Mouse (Mus musculus) hindbrain, embryonic 11.5 days (tissue): ENCODE measurements around the gene Sema3a. TPM values are rescaled to one million over a fixed set of nuclear protein-coding genes. Genes with fewer than 3 reads are reported as not detected.

ENCODE experiments used
- ATAC-seq: fragments of 200-750 bp; cut with Nextera tagmentation; 2 replicates; pipeline ENCODE4 v1.8.0; 2017; ENCODE audit warnings: mild to moderate bottlenecking, moderate TSS enrichment, moderate library complexity; ENCODE audit not compliant: low FRiP score
- DNase-seq: peaks from one replicate; pipeline ENCODE4 v3.0.0-alpha.2; 2015; ENCODE audit warnings: low spot score
- H3K27ac ChIP-seq: fragments of 300-500 bp; sonication (generic); 2 replicates; pipeline ENCODE4 v1.5.1; 2014; ENCODE audit warnings: mild to moderate bottlenecking, low read depth, low read length
- H3K27me3 ChIP-seq: fragments of 300-500 bp; sonication (generic); 2 replicates; pipeline ENCODE4 v1.6.1; 2014; ENCODE audit warnings: mild to moderate bottlenecking, low read length, moderate library complexity, mixed read lengths; ENCODE audit not compliant: control insufficient read depth, insufficient read depth
- H3K36me3 ChIP-seq: fragments of 300-500 bp; sonication (generic); 2 replicates; pipeline ENCODE4 v1.6.1; 2014; ENCODE audit warnings: mild to moderate bottlenecking, low read length, moderate library complexity, mixed read lengths; ENCODE audit not compliant: control insufficient read depth, insufficient read depth
- H3K4me1 ChIP-seq: fragments of 300-500 bp; sonication (generic); replicated peaks from 2 replicates; pipeline ENCODE4 v1.6.1; 2014; ENCODE audit warnings: low read length, mixed read lengths; ENCODE audit not compliant: control insufficient read depth, insufficient read depth
- H3K4me2 ChIP-seq: fragments of 300-500 bp; sonication (generic); replicated peaks from 2 replicates; pipeline ENCODE4 v1.6.1; 2014; ENCODE audit warnings: mild to moderate bottlenecking, low read depth, low read length
- H3K4me3 ChIP-seq: fragments of 300-500 bp; sonication (generic); 2 replicates; pipeline ENCODE4 v1.5.1; 2014; ENCODE audit warnings: low read depth, low read length
- H3K9ac ChIP-seq: fragments of 300-500 bp; sonication (generic); 2 replicates; pipeline ENCODE4 v1.6.1; 2014; ENCODE audit warnings: low read depth, low read length
- H3K9me3 ChIP-seq: fragments of 300-500 bp; sonication (generic); 2 replicates; pipeline ENCODE4 v1.6.1; 2016; ENCODE audit warnings: low read length; ENCODE audit not compliant: control insufficient read depth
- WGBS: fragments of 180-500 bp; shearing (Covaris S2); extraction: QIAGEN DNeasy Blood & Tissue Kit; methylation state at CpG from one replicate; pipeline ENCODE4 v1.1.7; 2014; 5-methylcytosine and 5-hydroxymethylcytosine counted together
- polyA plus RNA-seq: library from polyadenylated mRNA; unstranded; fragments of >200 nt; fragmentation: Nextera tagmentation; extraction: Ambion mirVana; gene quantifications from 2 replicates; pipeline ENCODE4 v1.2.1, GENCODE M21; 2014

Gene Sema3a
- polyA plus RNA-seq, 1 experiment from 2014 or later = 28.8 TPM

- ATAC-seq = no peak
- no peak overlapping the region for H3K27ac ChIP-seq
- H3K4me1 ChIP-seq = no peaks in the 10 kb centered on the region
- H3K9ac ChIP-seq = no peak overlapping the region
- no peaks in the 10 kb centered on the region for H3K36me3 ChIP-seq
- no peaks in the 10 kb centered on the region for H3K9me3 ChIP-seq
- H3K4me3 ChIP-seq = no peak overlapping the region
- H3K4me2 ChIP-seq = no peak overlapping the region
- 47% methylated on average over 4 of the region's 4 CpGs for WGBS
- no peak for DNase-seq
- H3K27me3 ChIP-seq = no peaks in the 10 kb centered on the region
These were observed 226.4 kb downstream of the Sema3a start for GRCm38 (mm10) chr5:13351611-13352010.

GRCm38 (mm10) chr5:13352995-13353394, 227.8 kb downstream of the Sema3a start:
- Histone ChIP-seq H3K9ac (no peak overlapping the region), H3K4me1 (no peaks in the 10 kb centered on the region), H3K27ac (no peak overlapping the region), H3K4me3 (no peak overlapping the region), H3K9me3 (no peaks in the 10 kb centered on the region), H3K27me3 (no peaks in the 10 kb centered on the region), H3K4me2 (no peak overlapping the region), H3K36me3 (no peaks in the 10 kb centered on the region)
- no peak for ATAC-seq
- no peak for DNase-seq
- 65% methylated on average over 1 of the region's 1 CpGs for WGBS

GRCm38 (mm10) chr5:13353539-13353938, 228.3 kb downstream of the Sema3a start:
- H3K4me1 ChIP-seq = no peaks in the 10 kb centered on the region
- no peak overlapping the region for H3K27ac ChIP-seq
- no peaks in the 10 kb centered on the region for H3K36me3 ChIP-seq
- ATAC-seq (no peak), DNase-seq (no peak)
- 76% methylated on average over 1 of the region's 1 CpGs for WGBS
- H3K4me3 ChIP-seq = no peak overlapping the region
- no peak overlapping the region for H3K4me2 ChIP-seq
- H3K27me3 ChIP-seq = no peaks in the 10 kb centered on the region
- H3K9ac ChIP-seq = no peak overlapping the region
- H3K9me3 ChIP-seq = no peaks in the 10 kb centered on the region

- Histone ChIP-seq H3K9me3 (no peaks in the 10 kb centered on the region), H3K4me2 (no peak overlapping the region), H3K4me3 (no peak overlapping the region), H3K4me1 (no peaks in the 10 kb centered on the region), H3K36me3 (no peaks in the 10 kb centered on the region), H3K27ac (no peak overlapping the region), H3K9ac (no peak overlapping the region), H3K27me3 (no peaks in the 10 kb centered on the region)
- WGBS = 85% methylated on average over 1 of the region's 1 CpGs
- no peak for DNase-seq
- no peak for ATAC-seq
These were observed 229.7 kb downstream of the Sema3a start for GRCm38 (mm10) chr5:13354913-13355312.

GRCm38 (mm10) chr5:13358770-13359169, 233.6 kb downstream of the Sema3a start:
- ATAC-seq (no peak), DNase-seq (no peak)
- WGBS = 56% methylated on average over 4 of the region's 4 CpGs
- Histone ChIP-seq H3K4me3 (no peak overlapping the region), H3K9me3 (no peaks in the 10 kb centered on the region), H3K4me2 (no peak overlapping the region), H3K9ac (no peak overlapping the region), H3K36me3 (no peaks in the 10 kb centered on the region), H3K27ac (no peak overlapping the region), H3K27me3 (no peaks in the 10 kb centered on the region), H3K4me1 (no peaks in the 10 kb centered on the region)

GRCm38 (mm10) chr5:13360711-13361110, 235.5 kb downstream of the Sema3a start:
- no peak overlapping the region for H3K4me2 ChIP-seq
- ATAC-seq = no peak
- 51% methylated on average over 3 of the region's 3 CpGs for WGBS
- no peaks in the 10 kb centered on the region for H3K36me3 ChIP-seq
- no peak overlapping the region for H3K9ac ChIP-seq
- no peaks in the 10 kb centered on the region for H3K9me3 ChIP-seq
- no peaks in the 10 kb centered on the region for H3K4me1 ChIP-seq
- DNase-seq = peak; percentile 11
- H3K4me3 ChIP-seq = no peak overlapping the region
- H3K27me3 ChIP-seq = no peaks in the 10 kb centered on the region
- H3K27ac ChIP-seq = no peak overlapping the region

GRCm38 (mm10) chr5:13365108-13365507, 239.9 kb downstream of the Sema3a start:
- DNase-seq (no peak), ATAC-seq (no peak)
- no peaks in the 10 kb centered on the region for H3K27me3 ChIP-seq
- no peaks in the 10 kb centered on the region for H3K36me3 ChIP-seq
- no peaks in the 10 kb centered on the region for H3K9me3 ChIP-seq
- 94% methylated on average over 2 of the region's 2 CpGs for WGBS
- no peaks in the 10 kb centered on the region for H3K4me1 ChIP-seq
- H3K27ac ChIP-seq = no peak overlapping the region
- no peak overlapping the region for H3K9ac ChIP-seq
- no peak overlapping the region for H3K4me3 ChIP-seq
- H3K4me2 ChIP-seq = no peak overlapping the region

GRCm38 (mm10) chr5:13379223-13379622, 254.0 kb downstream of the Sema3a start:
- no peak overlapping the region for H3K9ac ChIP-seq
- DNase-seq = no peak
- H3K4me3 ChIP-seq = no peak overlapping the region
- 85% methylated on average over 4 of the region's 4 CpGs for WGBS
- no peaks in the 10 kb centered on the region for H3K36me3 ChIP-seq
- no peaks in the 10 kb centered on the region for H3K4me1 ChIP-seq
- H3K9me3 ChIP-seq = no peaks in the 10 kb centered on the region
- H3K27ac ChIP-seq = no peak overlapping the region
- H3K4me2 ChIP-seq = no peak overlapping the region
- no peak for ATAC-seq
- no peaks in the 10 kb centered on the region for H3K27me3 ChIP-seq

GRCm38 (mm10) chr5:13384047-13384446, 258.8 kb downstream of the Sema3a start:
- Histone ChIP-seq H3K4me2 (no peak overlapping the region), H3K4me3 (no peak overlapping the region), H3K9ac (no peak overlapping the region), H3K27ac (no peak overlapping the region), H3K4me1 (no peaks in the 10 kb centered on the region), H3K36me3 (no peaks in the 10 kb centered on the region), H3K9me3 (no peaks in the 10 kb centered on the region), H3K27me3 (no peaks in the 10 kb centered on the region)
- ATAC-seq = no peak
- DNase-seq = no peak
- WGBS = 85% methylated on average over 4 of the region's 4 CpGs
